Mouse (Mus musculus) kidney, embryonic 14.5 days (tissue): ENCODE data around the gene Trp73. TPM values are rescaled to one million over a fixed set of nuclear protein-coding genes. Genes with fewer than 3 reads are reported as not detected.

Source experiments
- ATAC-seq: fragments of 200-750 bp; cut with Nextera tagmentation; 2 replicates; pipeline ENCODE4 v1.8.0; 2017; ENCODE audit warnings: moderate number of reproducible peaks, mild to moderate bottlenecking, moderate TSS enrichment, moderate library complexity; ENCODE audit not compliant: low FRiP score, low TSS enrichment
- H3K27ac ChIP-seq: fragments of 300-500 bp; sonication (generic); 2 replicates; pipeline ENCODE4 v1.5.1; 2014; ENCODE audit warnings: low read depth, mild to moderate bottlenecking, low read length, moderate library complexity, mixed read lengths
- H3K27me3 ChIP-seq: fragments of 300-500 bp; sonication (generic); 2 replicates; pipeline ENCODE4 v1.6.1; 2014; ENCODE audit warnings: mild to moderate bottlenecking, low read length; ENCODE audit not compliant: control insufficient read depth, insufficient read depth
- H3K36me3 ChIP-seq: fragments of 300-500 bp; sonication (generic); 2 replicates; pipeline ENCODE4 v1.6.1; 2014; ENCODE audit warnings: low read length, mixed read lengths; ENCODE audit not compliant: control insufficient read depth, insufficient read depth
- H3K4me1 ChIP-seq: fragments of 300-500 bp; sonication (generic); 2 replicates; pipeline ENCODE4 v1.6.1; 2014; ENCODE audit warnings: low read length, mixed read lengths; ENCODE audit not compliant: control insufficient read depth, insufficient read depth
- H3K4me2 ChIP-seq: fragments of 300-500 bp; sonication (generic); replicated peaks from 2 replicates; pipeline ENCODE4 v1.6.1; 2014; ENCODE audit warnings: low read depth, mild to moderate bottlenecking, low read length
- H3K4me3 ChIP-seq: fragments of 300-500 bp; sonication (generic); 2 replicates; pipeline ENCODE4 v1.5.1; 2014; ENCODE audit warnings: mild to moderate bottlenecking, low read length
- H3K9ac ChIP-seq: fragments of 300-500 bp; sonication (generic); 2 replicates; pipeline ENCODE4 v1.6.1; 2014; ENCODE audit warnings: low read depth, mild to moderate bottlenecking, low read length, moderate library complexity
- H3K9me3 ChIP-seq: fragments of 300-500 bp; sonication (generic); 2 replicates; pipeline ENCODE4 v1.6.1; 2016; ENCODE audit warnings: low read length; ENCODE audit not compliant: control insufficient read depth
- WGBS: fragments of 180-500 bp; shearing (Covaris S2); extraction: QIAGEN DNeasy Blood & Tissue Kit; methylation state at CpG from one replicate; pipeline ENCODE4 v1.1.7; 2014; 5-methylcytosine and 5-hydroxymethylcytosine counted together
- polyA plus RNA-seq: library from polyadenylated mRNA; unstranded; fragments of >200 nt; fragmentation: Nextera tagmentation; extraction: Ambion mirVana; gene quantifications from 2 replicates; pipeline ENCODE4 v1.2.1, GENCODE M21; 2014

Trp73 gene
- polyA plus RNA-seq, 1 experiment from 2014 or later: 0.80 TPM

DNA sequence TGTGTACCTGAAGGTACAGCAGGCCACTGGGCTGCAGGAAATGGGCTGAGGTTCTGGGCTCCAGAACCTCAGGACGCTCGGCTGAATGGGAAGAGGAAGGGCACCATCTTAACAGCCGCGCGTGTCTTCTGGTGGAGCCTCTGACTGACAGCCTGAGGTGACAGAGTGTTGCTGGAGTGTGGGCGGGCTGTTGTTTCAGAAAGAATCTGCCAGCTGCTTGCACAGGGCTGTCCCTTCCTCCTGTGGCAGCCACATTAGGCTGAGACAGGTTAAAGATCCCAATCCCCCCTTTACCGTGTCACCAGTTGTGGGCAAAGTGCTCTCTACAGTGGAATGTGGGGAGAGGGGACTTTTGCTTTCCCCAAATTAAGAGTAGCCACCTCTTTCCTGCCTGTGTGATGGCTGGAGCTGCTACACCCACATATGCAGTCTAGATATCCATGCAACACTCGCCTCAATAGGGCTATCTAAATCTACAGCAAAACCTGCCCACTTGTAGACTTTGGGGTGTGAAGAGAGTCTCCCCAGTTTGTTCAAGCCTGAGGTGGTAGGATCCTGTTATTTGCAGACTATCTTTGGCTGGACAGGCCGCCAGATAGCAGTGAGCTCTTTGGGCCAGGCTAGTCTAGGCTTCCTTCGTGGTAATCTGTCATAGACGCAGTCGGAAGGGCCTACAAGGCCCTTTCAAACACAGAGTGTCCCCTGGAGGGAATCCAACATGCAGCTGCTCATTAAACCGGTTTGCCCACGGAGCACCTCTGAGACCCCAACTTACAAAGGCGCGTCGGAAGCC, 115.1 kb downstream of the Trp73 start:
- peak overlapping the region; percentile 61; the same call in 1 of the 2 replicates for H3K9ac ChIP-seq
- H3K4me2 ChIP-seq: peak overlapping the region; percentile 73
- ATAC-seq: no peak
- H3K4me3 ChIP-seq: peak overlapping the region; percentile 48
- H3K9me3 ChIP-seq: no peaks in the 10 kb centered on the region
- peaks cover 19% of the 10 kb centered on the region for H3K36me3 ChIP-seq
- H3K27me3 ChIP-seq: 0 out of 2 replicates have a peak, but pooled peaks cover 4% of the 10 kb centered on the region
- 36% methylated on average over 17 of the region's 17 CpGs for WGBS
- peak overlapping the region; percentile 65 for H3K27ac ChIP-seq
- H3K4me1 ChIP-seq: peaks cover 47% of the 10 kb centered on the region

DNA sequence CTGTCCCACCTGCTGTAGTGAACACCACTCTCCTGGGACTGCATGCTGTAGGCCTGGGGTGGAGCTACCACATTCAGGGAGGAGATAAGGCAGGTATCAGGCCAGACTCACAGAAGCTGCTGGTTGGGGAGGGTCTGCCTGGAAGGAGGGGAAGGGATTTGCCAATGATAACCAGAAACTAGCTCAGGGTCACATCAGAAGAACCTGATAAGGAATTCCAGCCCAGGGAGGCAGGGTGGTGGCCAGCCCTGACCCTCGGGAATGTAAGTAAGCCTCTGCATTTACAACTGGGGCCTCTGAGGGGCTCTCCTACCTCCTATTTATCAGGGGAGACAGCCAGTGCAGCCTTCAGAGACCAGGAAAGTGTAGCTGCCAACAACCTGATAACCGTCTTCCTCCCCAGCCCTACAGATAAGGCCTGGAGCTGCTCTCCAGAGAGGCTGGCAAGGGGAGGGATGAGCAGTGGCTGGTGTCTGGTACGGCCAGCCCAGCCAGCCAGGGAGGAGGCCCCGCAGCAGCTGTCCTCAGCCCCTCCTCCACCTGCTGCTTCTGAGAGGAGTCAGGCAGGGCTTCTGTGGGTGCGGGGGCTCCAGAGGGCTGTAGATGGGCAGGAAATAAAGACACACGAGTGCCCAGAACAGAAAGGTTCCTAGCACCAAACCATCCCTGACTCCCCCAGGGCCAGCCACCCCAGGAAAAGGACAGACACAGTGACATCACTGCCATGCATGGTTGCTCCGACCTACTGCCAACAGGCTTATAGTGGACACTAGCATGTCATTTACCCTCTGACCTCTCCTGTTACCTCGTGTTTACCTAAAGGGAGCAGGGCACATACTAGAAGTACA, 116.0 kb downstream of the Trp73 start:
- ATAC-seq: peak; percentile 7; the same call in 1 of the 2 replicates
- Histone ChIP-seq H3K9ac (peak overlapping the region; percentile 4; the same call in 1 of the 2 replicates), H3K27ac (peak overlapping the region; percentile 55; the same call in 1 of the 2 replicates), H3K27me3 (0 out of 2 replicates have a peak, but pooled peaks cover 4% of the 10 kb centered on the region), H3K4me3 (peak overlapping the region; percentile 48; the same call in 1 of the 2 replicates), H3K4me1 (peaks cover 47% of the 10 kb centered on the region), H3K4me2 (peak overlapping the region; percentile 73; the same call in 1 of the 2 replicates), H3K9me3 (no peaks in the 10 kb centered on the region), H3K36me3 (peaks cover 29% of the 10 kb centered on the region)
- 11% methylated on average over 8 of the region's 8 CpGs for WGBS

DNA sequence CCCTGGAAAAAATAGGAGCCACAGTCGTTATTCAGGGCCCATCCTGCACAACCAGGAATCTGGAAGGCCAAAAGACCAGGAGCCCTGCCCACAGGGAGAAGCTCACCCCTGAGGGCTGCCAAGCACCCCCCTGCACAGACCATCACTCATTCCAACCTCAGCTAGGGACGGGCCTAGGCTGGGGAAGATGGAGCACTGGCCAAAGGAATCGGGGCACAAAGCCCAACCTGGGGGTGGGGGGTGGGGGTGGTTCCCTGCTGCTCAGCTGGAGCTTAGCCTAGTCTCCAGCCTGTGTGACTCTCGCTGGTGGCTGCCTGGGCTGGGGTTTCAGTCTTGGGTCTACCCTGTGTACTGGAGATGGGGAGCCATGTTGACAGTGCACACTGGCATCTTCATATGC, 117.2 kb downstream of the Trp73 start:
- H3K27me3 ChIP-seq: 0 out of 2 replicates have a peak, but pooled peaks cover 4% of the 10 kb centered on the region
- peak overlapping the region; percentile 82; the same call in 1 of the 2 replicates for H3K27ac ChIP-seq
- H3K4me1 ChIP-seq: peaks cover 47% of the 10 kb centered on the region
- no peak overlapping the region for H3K4me3 ChIP-seq
- no peak overlapping the region for H3K4me2 ChIP-seq
- peaks cover 40% of the 10 kb centered on the region for H3K36me3 ChIP-seq
- no peaks in the 10 kb centered on the region for H3K9me3 ChIP-seq
- 35% methylated on average over 4 of the region's 4 CpGs for WGBS
- ATAC-seq: no peak
- H3K9ac ChIP-seq: peak overlapping the region; percentile 7; the same call in 1 of the 2 replicates

DNA sequence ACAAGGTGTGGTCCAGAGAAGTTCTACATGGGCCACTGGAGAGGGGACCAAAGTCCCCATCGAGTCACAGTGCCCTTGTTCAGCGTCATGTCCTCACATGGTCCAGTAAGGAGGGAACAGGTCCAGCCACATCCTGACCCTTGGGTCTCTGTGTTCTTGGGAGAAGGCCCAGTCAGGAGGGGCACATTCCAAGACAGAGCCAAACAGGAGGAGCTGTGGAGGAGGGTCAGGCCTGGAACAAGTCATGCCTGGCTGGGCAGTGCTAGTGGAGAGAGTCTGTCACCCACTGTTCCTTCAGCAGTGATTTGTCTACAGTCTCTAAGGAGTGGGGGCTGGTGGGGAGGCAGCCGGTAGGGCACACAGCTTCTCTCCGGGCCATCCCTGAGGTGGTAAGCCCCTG, 117.6 kb downstream of the Trp73 start:
- H3K27me3 ChIP-seq: 0 out of 2 replicates have a peak, but pooled peaks cover 4% of the 10 kb centered on the region
- H3K9ac ChIP-seq: peak overlapping the region; percentile 7; the same call in 1 of the 2 replicates
- H3K4me1 ChIP-seq: peaks cover 47% of the 10 kb centered on the region
- H3K4me3 ChIP-seq: no peak overlapping the region
- peak; percentile 65 for ATAC-seq
- 26% methylated on average over 4 of the region's 4 CpGs for WGBS
- H3K36me3 ChIP-seq: peaks cover 43% of the 10 kb centered on the region
- no peak overlapping the region for H3K4me2 ChIP-seq
- no peaks in the 10 kb centered on the region for H3K9me3 ChIP-seq
- peak overlapping the region; percentile 82; the same call in 1 of the 2 replicates for H3K27ac ChIP-seq

DNA sequence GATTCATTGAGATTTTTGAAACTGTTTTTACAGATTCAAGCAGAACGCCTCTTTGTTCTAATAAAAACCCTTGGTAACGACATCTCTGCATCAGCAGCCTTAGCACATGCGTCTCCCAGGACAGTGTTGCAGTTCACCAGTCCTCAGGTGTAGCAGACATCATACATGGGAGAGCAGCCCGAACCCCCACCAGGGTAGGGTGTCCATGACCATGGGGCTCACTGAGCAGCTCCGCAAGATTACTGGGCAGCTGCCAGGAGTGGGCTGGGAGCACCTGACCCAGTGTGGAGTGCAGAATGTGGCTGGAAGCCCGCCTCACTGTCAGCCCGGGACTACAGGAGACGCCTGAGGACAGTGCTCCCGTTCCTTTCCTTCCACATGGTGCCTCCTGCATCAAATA, 118.6 kb downstream of the Trp73 start:
- ATAC-seq: no peak
- Histone ChIP-seq H3K4me3 (no peak overlapping the region), H3K36me3 (peaks cover 53% of the 10 kb centered on the region), H3K27ac (peak overlapping the region; percentile 82; the same call in 1 of the 2 replicates), H3K9ac (no peak overlapping the region), H3K9me3 (no peaks in the 10 kb centered on the region), H3K4me2 (no peak overlapping the region), H3K4me1 (peaks cover 44% of the 10 kb centered on the region), H3K27me3 (0 out of 2 replicates have a peak, but pooled peaks cover 4% of the 10 kb centered on the region)
- 93% methylated on average over 9 of the region's 9 CpGs for whole genome bisulfite sequencing

DNA sequence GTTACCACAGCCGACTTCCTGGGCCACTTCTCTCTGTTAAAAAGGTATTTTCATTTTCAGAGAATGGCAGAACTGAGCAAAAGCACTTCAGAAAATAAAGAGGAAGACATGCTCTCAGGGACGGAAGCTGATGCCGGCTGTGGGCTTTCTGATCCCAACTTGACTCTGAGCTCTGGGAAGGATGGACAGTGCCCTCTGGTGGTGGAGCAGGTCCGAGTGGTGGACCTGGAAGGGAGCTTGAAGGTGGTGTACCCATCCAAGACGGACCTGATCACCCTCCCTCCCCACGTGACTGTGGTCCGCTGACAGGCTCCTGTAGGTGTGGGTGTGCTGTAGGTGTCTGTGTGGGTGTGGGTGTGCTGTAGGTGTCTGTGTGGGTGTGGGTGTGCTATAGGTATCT, 120.4 kb downstream of the Trp73 start:
- H3K27me3 ChIP-seq: 0 out of 2 replicates have a peak, but pooled peaks cover 1% of the 10 kb centered on the region
- ATAC-seq: no peak

DNA sequence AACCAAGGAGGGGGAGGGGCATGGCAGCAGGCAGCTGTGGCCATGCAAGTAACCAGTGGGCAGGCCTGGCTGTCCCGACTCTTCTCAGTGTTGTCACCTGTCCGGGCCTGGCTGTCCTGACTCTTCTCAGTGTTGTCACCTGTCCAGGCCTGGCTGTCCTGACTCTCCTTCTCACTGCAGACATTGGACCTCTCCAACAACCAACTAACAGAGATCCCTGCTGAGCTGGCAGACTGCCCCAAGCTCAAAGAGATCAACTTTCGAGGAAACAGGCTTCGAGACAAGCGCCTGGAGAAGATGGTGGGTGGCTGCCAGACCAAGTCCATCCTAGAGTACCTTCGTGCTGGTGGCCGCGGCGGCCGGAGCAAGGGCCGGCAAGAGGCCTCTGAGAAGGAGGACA, 124.5 kb downstream of the Trp73 start:
- H3K36me3 ChIP-seq: peaks cover 55% of the 10 kb centered on the region
- peaks cover 12% of the 10 kb centered on the region for H3K4me1 ChIP-seq
- H3K9me3 ChIP-seq: no peaks in the 10 kb centered on the region
- no peak overlapping the region for H3K27ac ChIP-seq
- no peak overlapping the region for H3K4me2 ChIP-seq
- H3K9ac ChIP-seq: no peak overlapping the region
- no peaks in the 10 kb centered on the region for H3K27me3 ChIP-seq
- no peak for ATAC-seq
- no peak overlapping the region for H3K4me3 ChIP-seq
- 96% methylated on average over 11 of the region's 11 CpGs for WGBS

More for the DNA sequence above, 120.4 kb downstream of the Trp73 start:
- no peak overlapping the region for H3K4me3 ChIP-seq
- peaks cover 28% of the 10 kb centered on the region for H3K4me1 ChIP-seq
- peaks cover 67% of the 10 kb centered on the region for H3K36me3 ChIP-seq
- no peak overlapping the region for H3K4me2 ChIP-seq
- no peak overlapping the region for H3K9ac ChIP-seq
- H3K27ac ChIP-seq: no peak overlapping the region
- H3K9me3 ChIP-seq: no peaks in the 10 kb centered on the region
- 73% methylated on average over 7 of the region's 7 CpGs for WGBS

DNA sequence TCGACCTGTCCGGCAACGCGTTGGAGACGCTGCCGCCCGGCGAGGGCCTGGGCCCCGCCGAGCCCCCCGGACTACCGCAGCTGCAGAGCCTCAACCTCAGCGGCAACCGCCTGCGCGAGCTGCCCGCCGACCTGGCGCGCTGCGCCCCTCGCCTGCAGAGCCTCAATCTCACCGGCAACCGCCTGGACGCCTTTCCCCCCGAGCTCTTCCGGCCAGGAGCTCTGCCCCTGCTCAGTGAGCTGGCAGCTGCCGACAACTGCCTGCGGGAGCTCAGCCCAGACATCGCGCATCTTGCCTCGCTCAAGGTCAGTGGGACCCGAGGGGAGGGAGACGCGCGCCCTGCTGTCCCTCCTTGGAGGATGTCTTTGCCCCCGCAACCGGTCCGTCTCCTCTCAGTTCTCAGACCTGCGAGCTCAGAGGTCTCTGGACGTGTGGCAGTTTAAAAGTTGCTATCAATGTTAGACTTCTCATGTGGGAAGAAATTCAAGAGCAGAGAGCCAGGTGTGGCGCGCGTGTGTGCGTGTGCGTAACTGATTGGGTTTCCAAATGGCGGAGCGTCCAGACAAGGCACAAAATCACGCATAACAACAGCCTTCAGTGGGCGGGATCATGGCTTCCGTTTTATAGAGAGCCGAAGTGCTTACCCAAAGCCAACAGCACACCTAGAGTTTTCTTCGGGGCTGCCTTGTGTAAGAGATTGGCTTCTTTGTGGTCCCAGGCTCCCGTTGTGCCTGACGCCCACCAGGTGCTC, 127.7 kb downstream of the Trp73 start:
- 2% methylated on average over 55 of the region's 55 CpGs for WGBS
- H3K9me3 ChIP-seq: no peaks in the 10 kb centered on the region
- H3K9ac ChIP-seq: peak overlapping the region; percentile 90
- ATAC-seq: no peak
- H3K4me3 ChIP-seq: peak overlapping the region; percentile 89
- H3K4me2 ChIP-seq: peak overlapping the region; percentile 93
- peaks cover 12% of the 10 kb centered on the region for H3K4me1 ChIP-seq
- peaks cover 27% of the 10 kb centered on the region for H3K36me3 ChIP-seq
- no peak overlapping the region; the same call in 1 of the 2 replicates for H3K27ac ChIP-seq
- H3K27me3 ChIP-seq: no peaks in the 10 kb centered on the region
